Mouse (Mus musculus) neural tube, embryonic 12.5 days (tissue): ENCODE measurements around the gene Hapln4. TPM values are rescaled to one million over a fixed set of nuclear protein-coding genes. Genes with fewer than 3 reads are reported as not detected.

Source experiments
- ATAC-seq: fragments of 200-750 bp; cut with Nextera tagmentation; 2 replicates; pipeline ENCODE4 v1.8.0; 2017; ENCODE audit warnings: low read depth, mild to moderate bottlenecking, moderate TSS enrichment, moderate library complexity; ENCODE audit not compliant: low FRiP score
- H3K27ac ChIP-seq: fragments of 300-500 bp; sonication (generic); 2 replicates; pipeline ENCODE4 v1.5.1; 2016
- H3K27me3 ChIP-seq: fragments of 300-500 bp; sonication (generic); replicated peaks from 2 replicates; pipeline ENCODE4 v1.6.1; 2016; ENCODE audit warnings: mild to moderate bottlenecking
- H3K36me3 ChIP-seq: fragments of 300-500 bp; sonication (generic); 2 replicates; pipeline ENCODE4 v1.6.1; 2016; ENCODE audit warnings: mild to moderate bottlenecking
- H3K4me1 ChIP-seq: fragments of 300-500 bp; sonication (generic); 2 replicates; pipeline ENCODE4 v1.6.1; 2016
- H3K4me2 ChIP-seq: fragments of 300-500 bp; sonication (generic); replicated peaks from 2 replicates; pipeline ENCODE4 v1.6.1; 2016; ENCODE audit warnings: mild to moderate bottlenecking
- H3K4me3 ChIP-seq: fragments of 300-500 bp; sonication (generic); 2 replicates; pipeline ENCODE4 v1.5.1; 2016
- H3K9ac ChIP-seq: fragments of 300-500 bp; sonication (generic); 2 replicates; pipeline ENCODE4 v1.6.1; 2016; ENCODE audit warnings: mild to moderate bottlenecking
- H3K9me3 ChIP-seq: fragments of 300-500 bp; sonication (generic); 2 replicates; pipeline ENCODE4 v1.6.1; 2016; ENCODE audit warnings: mild to moderate bottlenecking
- WGBS: fragments of 180-500 bp; shearing (Covaris S2); methylation state at CpG from one replicate; pipeline ENCODE4 v1.1.7; 2016; 5-methylcytosine and 5-hydroxymethylcytosine counted together
- polyA plus RNA-seq: library from polyadenylated mRNA; unstranded; fragments of >200 nt; fragmentation: Nextera tagmentation; extraction: Ambion mirVana; gene quantifications from 2 replicates; pipeline ENCODE4 v1.2.1, GENCODE M21; 2016

The Hapln4 gene
- polyA plus RNA-seq, 1 experiment from 2014 or later, result 0.33 TPM

DNA sequence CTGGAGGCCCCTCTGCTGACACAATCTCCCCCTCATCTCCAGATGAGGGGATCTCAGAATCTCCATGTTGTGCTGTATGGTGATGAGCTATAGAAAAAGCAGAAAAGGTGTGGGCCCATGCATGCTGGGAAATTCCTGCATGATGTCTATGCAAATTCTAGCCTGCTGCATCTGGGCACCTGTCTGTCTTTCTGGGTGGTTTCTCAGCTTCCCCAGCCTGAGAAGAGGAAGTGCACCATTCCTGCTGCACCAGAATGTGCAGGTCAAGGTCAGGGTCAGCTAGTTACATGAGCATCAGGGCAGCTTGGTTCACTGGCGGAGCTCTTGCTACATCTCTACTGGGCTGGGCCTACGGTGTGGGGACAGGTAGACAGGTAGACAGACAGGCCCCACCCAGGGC, 27.2 kb downstream of the Hapln4 start:
- ATAC-seq, result no peak
- peaks cover 14% of the 10 kb centered on the region for H3K4me1 ChIP-seq
- H3K4me2 ChIP-seq, result no peak overlapping the region
- H3K9me3 ChIP-seq, result no peaks in the 10 kb centered on the region
- no peak overlapping the region for H3K4me3 ChIP-seq
- 95% methylated on average over 2 of the region's 2 CpGs for WGBS
- H3K9ac ChIP-seq, result no peak overlapping the region
- peaks cover 96% of the 10 kb centered on the region for H3K36me3 ChIP-seq
- no peak overlapping the region for H3K27ac ChIP-seq
- H3K27me3 ChIP-seq, result peaks cover 62% of the 10 kb centered on the region

DNA sequence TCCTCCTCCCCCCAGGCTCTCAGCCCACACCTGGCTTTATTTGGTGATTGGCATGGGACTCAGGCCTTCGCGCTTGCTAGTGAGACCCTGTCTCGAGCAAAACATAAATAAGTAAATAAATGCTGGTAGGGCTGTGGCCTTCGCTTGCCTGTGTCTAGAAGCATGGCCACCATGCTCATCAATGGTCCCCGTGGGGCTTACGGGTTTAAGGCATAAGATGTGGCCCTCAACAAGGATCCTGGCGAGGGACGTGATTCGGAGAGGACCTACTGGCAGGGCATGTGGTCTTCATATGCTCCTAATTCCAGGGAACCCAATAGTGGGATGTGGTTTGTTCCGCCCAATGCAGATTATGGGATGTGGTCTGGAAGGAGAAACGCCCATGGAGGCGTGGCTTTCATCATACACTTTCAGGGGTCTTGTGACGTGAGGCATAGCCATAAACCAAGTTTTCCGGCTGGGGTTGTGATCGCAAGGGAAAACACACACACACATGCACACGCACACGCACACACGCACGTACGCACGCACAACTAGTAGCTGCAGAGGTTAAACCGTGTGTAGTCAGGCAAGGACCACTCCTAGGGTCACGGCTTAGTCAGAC, 28.0 kb downstream of the Hapln4 start:
- H3K4me3 ChIP-seq, result no peak overlapping the region
- H3K4me2 ChIP-seq, result no peak overlapping the region
- H3K27me3 ChIP-seq, result peaks cover 69% of the 10 kb centered on the region
- no peak for ATAC-seq
- H3K27ac ChIP-seq, result no peak overlapping the region
- peaks cover 14% of the 10 kb centered on the region for H3K4me1 ChIP-seq
- 53% methylated on average over 23 of the region's 23 CpGs for WGBS
- H3K9me3 ChIP-seq, result no peaks in the 10 kb centered on the region
- H3K9ac ChIP-seq, result no peak overlapping the region
- peaks cover 97% of the 10 kb centered on the region for H3K36me3 ChIP-seq

DNA sequence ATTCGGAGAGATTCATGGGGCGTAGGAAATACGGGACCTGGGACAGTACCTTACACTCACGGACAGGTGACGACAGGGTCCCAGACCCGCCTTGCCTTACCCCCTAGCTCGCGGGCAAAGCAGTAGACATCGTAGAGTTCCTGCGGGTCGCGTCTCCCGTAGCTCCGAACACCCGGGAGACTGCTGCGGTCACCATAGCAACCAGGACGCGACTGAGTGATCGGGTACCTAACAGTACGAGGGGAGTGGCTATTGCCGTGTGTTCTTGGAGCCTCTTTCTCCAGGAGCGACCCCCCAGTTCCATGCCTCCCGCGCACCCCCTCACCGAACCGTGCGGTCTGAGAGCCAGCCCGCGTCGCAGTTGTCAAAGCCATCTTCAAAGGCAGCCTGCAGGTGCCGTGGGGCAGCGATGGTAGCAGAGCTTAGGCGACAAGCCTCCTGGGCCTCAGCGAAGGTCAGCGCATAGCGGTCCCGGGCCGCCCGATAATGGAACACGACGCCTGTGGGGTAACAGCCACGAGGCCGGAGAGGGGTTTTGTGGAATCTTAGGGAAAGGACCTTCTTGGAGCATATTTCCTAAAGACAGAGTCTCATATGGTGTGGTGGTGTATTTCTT, 29.3 kb downstream of the Hapln4 start:
- WGBS, result 7% methylated on average over 43 of the region's 43 CpGs
- Histone ChIP-seq H3K27ac (no peak overlapping the region), H3K4me3 (0 out of 2 replicates have a peak overlapping the region, but pooled peaks have one; percentile 1), H3K9me3 (no peaks in the 10 kb centered on the region), H3K4me2 (peak overlapping the region; percentile 7; the same call in 1 of the 2 replicates), H3K36me3 (peaks cover 94% of the 10 kb centered on the region), H3K9ac (no peak overlapping the region), H3K27me3 (peaks cover 81% of the 10 kb centered on the region), H3K4me1 (peaks cover 25% of the 10 kb centered on the region)
- peak; percentile 45 for ATAC-seq

DNA sequence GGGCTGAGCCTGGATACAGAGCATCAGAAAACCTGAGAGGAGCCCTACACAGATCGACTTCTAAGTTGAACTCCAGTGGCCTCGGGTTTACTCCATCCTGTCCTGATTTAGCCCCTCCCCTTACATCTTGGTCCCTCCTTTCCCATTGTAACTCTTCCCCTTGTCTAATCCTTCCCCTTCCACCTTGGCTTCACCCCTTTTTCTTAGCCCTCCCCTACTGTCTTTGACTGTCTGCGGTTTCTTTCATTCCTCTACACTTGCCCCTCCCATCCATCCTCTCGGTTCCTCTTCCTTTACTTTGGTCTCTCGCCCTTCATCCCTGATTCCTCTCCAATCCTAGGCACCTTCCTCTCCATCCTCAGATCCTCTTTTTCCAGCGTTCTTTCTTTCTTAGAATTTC, 31.2 kb downstream of the Hapln4 start:
- ATAC-seq, result no peak
- WGBS, result 23% methylated on average over 6 of the region's 6 CpGs
- Histone ChIP-seq H3K4me1 (peaks cover 37% of the 10 kb centered on the region), H3K4me2 (no peak overlapping the region), H3K27me3 (peaks cover 77% of the 10 kb centered on the region), H3K9ac (no peak overlapping the region), H3K4me3 (no peak overlapping the region), H3K36me3 (peaks cover 74% of the 10 kb centered on the region), H3K9me3 (no peaks in the 10 kb centered on the region), H3K27ac (no peak overlapping the region)

DNA sequence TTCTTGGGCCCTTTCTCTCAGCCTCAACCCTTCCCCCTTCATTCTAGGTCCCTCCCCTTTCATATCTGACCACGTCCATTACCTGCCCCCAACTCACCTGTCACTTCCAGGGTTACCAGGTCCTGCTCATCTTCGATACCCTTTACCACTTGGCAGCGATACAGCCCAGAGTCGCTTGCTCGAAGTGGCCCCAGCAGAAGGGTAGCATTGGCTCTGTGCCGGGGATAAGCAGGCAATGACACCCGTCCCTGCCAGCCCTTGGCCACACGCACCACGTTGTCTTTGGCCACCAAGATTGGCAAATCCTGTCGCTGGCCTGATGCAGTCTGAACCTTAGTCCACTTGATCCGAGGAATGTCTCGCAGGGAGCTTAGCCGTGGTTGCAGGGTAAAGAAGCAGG, 31.6 kb downstream of the Hapln4 start:
- H3K9ac ChIP-seq, result no peak overlapping the region
- H3K4me1 ChIP-seq, result peaks cover 37% of the 10 kb centered on the region
- no peak overlapping the region for H3K4me3 ChIP-seq
- peaks cover 73% of the 10 kb centered on the region for H3K27me3 ChIP-seq
- peaks cover 70% of the 10 kb centered on the region for H3K36me3 ChIP-seq
- ATAC-seq, result no peak
- WGBS, result 69% methylated on average over 13 of the region's 13 CpGs
- H3K9me3 ChIP-seq, result no peaks in the 10 kb centered on the region
- no peak overlapping the region for H3K4me2 ChIP-seq
- H3K27ac ChIP-seq, result no peak overlapping the region

DNA sequence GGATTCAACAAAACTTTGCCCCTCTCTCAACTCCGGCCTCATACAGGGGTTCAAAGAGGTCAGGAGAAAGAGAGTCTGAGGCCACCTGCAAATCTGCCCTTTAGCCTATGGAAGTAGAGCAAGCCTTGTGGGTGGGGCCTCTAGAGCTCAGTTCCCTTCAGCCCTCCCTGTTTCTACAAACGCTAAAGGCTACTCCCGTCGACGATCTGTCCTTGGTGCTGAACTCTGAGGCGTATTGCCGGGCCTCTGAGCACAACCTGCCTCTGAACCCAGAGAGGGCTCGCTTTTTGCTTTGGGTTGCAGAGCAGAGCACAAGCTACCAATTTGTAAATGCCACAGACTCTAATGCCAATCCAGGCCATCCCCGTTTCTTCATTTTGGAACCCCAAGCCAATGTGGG, 34.4 kb downstream of the Hapln4 start:
- ATAC-seq, result no peak
- peaks cover 28% of the 10 kb centered on the region for H3K4me1 ChIP-seq
- H3K27me3 ChIP-seq, result peaks cover 48% of the 10 kb centered on the region
- H3K9me3 ChIP-seq, result no peaks in the 10 kb centered on the region
- peaks cover 43% of the 10 kb centered on the region for H3K36me3 ChIP-seq
- 11% methylated on average over 9 of the region's 9 CpGs for WGBS
- H3K27ac ChIP-seq, result no peak overlapping the region
- no peak overlapping the region for H3K4me3 ChIP-seq
- no peak overlapping the region for H3K9ac ChIP-seq
- peak overlapping the region; percentile 64 for H3K4me2 ChIP-seq

DNA sequence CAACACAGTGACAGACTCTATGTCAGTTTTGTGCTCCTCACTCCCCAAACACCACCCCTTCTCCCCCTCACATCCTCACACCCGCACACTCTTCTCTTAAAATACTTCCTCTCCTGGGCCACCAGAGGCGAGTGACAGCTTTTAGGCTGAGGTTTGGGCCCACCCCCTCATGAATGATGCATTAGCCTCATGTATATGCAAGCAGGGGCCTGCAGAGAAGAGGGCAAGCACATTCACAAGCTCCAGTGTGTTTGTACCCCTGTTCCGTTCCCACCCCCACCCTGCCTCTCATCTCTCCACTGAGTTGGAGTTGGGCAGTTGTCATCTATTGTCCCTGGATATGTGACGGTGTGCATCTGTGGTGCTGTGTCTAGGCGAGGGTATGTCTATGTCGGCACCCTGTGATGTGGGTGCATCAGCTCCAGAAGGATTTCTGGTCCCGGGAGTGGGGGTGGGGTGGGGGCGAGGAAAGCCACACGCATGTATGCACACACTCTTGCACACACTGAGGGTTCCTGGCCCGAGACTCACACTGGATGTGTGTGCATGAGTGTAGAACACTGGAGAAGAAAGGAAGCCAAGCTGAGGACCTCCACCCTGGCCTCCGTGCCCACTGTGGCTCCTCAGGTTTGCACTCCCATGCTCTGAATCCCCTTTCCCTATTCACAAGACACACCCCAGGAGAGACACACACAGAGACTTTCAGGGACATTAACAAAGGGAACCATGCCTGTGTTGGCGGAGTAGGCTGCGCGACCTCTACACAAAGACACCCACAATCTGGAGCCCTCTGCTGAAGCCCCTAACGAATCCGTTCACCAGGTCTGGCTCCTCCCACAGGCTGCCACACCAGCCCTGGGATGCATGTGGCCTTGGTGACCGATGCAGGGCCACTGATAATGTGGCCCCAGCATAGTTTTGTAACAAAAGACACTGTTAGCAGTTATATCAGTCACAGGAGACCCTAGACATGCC, 35.8 kb downstream of the Hapln4 start:
- H3K27me3 ChIP-seq, result peaks cover 39% of the 10 kb centered on the region
- 4% methylated on average over 17 of the region's 17 CpGs for WGBS

DNA sequence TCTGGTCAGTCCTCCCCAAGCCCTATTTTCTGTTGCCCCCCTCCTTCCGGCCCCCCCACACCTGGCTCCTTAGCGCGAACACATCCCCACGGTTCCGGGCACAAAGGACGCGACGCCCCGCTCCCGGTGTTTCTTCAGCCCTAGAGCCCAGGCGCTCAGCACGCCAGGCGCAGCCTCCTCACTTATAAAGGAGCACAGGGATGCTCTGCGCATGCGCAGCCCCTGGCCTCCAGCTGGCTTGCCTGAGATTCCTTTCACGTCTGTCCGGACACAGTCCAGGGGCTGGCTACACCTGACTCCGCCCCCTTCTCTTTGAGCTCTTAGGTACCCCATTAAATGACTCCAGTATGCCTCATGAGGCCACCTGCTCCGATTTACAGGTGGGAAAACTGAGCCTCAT, 37.4 kb downstream of the Hapln4 start, which contains the start of gene Ncan:
Gene Ncan (minus strand): TSS at position 207 of the 400 bp plus-strand sequence.
- WGBS, result 1% methylated on average over 19 of the region's 19 CpGs
- Histone ChIP-seq H3K4me3 (peak within 1 kb of the TSS; percentile 66), H3K36me3 (peaks cover 12% of the 10 kb centered on the region; the same call in 1 of the 2 replicates), H3K27me3 (peaks cover 24% of the 10 kb centered on the region), H3K4me1 (peaks cover 27% of the 10 kb centered on the region), H3K27ac (peak within 1 kb of the TSS; percentile 91), H3K9ac (peak within 1 kb of the TSS; percentile 81), H3K9me3 (no peaks in the 10 kb centered on the region), H3K4me2 (peak within 1 kb of the TSS; percentile 64)
- ATAC-seq, result peak; percentile 48

More for the DNA sequence above, 35.8 kb downstream of the Hapln4 start:
- Histone ChIP-seq H3K4me3 (peak overlapping the region; percentile 66), H3K9ac (peak overlapping the region; percentile 81), H3K9me3 (no peaks in the 10 kb centered on the region), H3K4me2 (peak overlapping the region; percentile 64), H3K36me3 (peaks cover 29% of the 10 kb centered on the region), H3K27ac (peak overlapping the region; percentile 91), H3K4me1 (peaks cover 27% of the 10 kb centered on the region)
- peak; percentile 89 for ATAC-seq

DNA sequence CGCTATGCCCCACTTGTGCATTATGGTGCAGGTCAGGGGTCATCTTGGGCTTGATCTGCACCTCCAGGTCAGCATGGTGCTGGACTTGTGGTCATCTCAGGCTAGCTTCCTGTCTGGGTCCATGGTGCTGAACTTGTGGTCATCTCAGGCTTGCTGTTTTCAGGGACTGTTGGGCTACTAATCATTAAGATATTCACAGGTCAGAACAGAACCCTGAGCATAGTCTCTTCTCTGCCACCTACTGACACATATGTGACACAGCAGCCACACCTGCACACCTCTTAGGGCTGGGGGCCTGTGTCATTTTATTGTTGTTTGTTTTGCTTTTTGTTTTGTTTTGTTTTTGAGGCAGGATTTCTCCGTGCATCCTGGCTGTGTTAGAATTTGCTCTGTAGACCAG, 39.6 kb downstream of the Hapln4 start:
- no peak for ATAC-seq
- WGBS, result 52% methylated on average over 2 of the region's 2 CpGs
- Histone ChIP-seq H3K36me3 (no peaks in the 10 kb centered on the region), H3K4me1 (peaks cover 12% of the 10 kb centered on the region), H3K4me3 (no peak overlapping the region), H3K27ac (no peak overlapping the region), H3K4me2 (no peak overlapping the region), H3K9ac (no peak overlapping the region), H3K9me3 (no peaks in the 10 kb centered on the region), H3K27me3 (0 out of 2 replicates have a peak, but pooled peaks cover 6% of the 10 kb centered on the region)

DNA sequence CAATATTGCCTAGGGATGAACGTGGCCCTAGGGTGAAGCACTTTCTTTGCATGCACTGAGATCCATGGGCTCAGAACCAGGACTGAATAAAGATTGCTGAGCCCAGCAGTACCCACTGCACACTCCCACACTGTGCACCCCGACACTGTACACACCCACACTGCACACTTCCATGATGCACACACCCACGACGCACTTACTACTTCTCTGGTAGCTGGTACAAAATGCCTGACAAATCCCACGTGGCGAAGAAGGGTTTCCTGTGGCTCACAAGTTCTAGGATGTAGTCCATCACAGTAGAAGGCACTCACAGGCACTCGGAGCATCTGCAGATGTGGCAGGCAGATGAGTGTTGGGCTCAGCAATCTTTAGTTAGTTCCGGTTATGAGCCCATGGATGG, 41.7 kb downstream of the Hapln4 start:
- no peaks in the 10 kb centered on the region for H3K9me3 ChIP-seq
- H3K27ac ChIP-seq, result no peak overlapping the region
- WGBS, result 67% methylated on average over 8 of the region's 8 CpGs
- 0 out of 2 replicates have a peak, but pooled peaks cover 6% of the 10 kb centered on the region for H3K27me3 ChIP-seq
- no peak overlapping the region for H3K9ac ChIP-seq
- H3K4me3 ChIP-seq, result no peak overlapping the region
- H3K4me1 ChIP-seq, result peaks cover 4% of the 10 kb centered on the region; the same call in 1 of the 2 replicates
- no peak for ATAC-seq
- no peak overlapping the region for H3K4me2 ChIP-seq
- H3K36me3 ChIP-seq, result no peaks in the 10 kb centered on the region

DNA sequence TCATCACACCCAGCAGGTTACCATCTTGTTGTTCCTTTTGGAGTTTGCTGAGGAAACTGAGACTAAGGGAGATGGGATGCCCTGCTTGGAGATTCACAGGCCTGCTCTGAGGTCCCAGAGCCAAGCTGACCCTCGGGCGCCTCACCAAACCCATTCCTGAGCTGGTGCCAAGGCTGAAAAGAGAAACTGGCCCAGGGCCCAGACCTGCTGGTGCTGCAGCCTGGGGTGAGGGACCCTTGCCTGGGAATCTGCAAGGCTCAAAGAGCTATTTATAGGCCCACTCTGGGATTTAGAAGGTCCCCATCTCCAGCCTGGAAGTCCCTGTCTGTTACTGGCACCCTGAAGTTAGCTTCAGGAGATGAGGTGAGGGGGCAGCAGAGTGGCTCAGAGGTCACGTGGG, 45.2 kb downstream of the Hapln4 start:
- H3K36me3 ChIP-seq, result peaks cover 10% of the 10 kb centered on the region
- peaks cover 12% of the 10 kb centered on the region for H3K4me1 ChIP-seq
- H3K9me3 ChIP-seq, result no peaks in the 10 kb centered on the region
- no peak overlapping the region for H3K4me3 ChIP-seq
- no peak overlapping the region for H3K4me2 ChIP-seq
- no peak overlapping the region for H3K9ac ChIP-seq
- no peak for ATAC-seq
- 0 out of 2 replicates have a peak, but pooled peaks cover 6% of the 10 kb centered on the region for H3K27me3 ChIP-seq
- 86% methylated on average over 3 of the region's 3 CpGs for WGBS
- no peak overlapping the region for H3K27ac ChIP-seq
